Mouse (Mus musculus) ES-Bruce4 (cell line): ENCODE measurements around the gene Dhx57. TPM values are rescaled to one million over a fixed set of nuclear protein-coding genes. Genes with fewer than 3 reads are reported as not detected.

Experiments
- H3K27ac ChIP-seq: 2 replicates; pipeline ENCODE4 v1.5.1; 2012; ENCODE audit warnings: low read length, inconsistent platforms; ENCODE audit not compliant: insufficient read depth
- H3K27me3 ChIP-seq: 2 replicates; pipeline ENCODE4 v1.6.1; 2012; ENCODE audit warnings: mild to moderate bottlenecking, low read length, inconsistent platforms; ENCODE audit not compliant: control insufficient read depth, poor library complexity, insufficient read depth, severe bottlenecking
- H3K36me3 ChIP-seq: 2 replicates; pipeline ENCODE4 v1.6.1; 2012; ENCODE audit warnings: inconsistent platforms, mild to moderate bottlenecking, low read length, moderate library complexity; ENCODE audit not compliant: control insufficient read depth, poor library complexity, insufficient read depth, severe bottlenecking
- H3K4me1 ChIP-seq: one replicate; pipeline ENCODE4 v1.8.1; 2011; ENCODE audit warnings: low read length; ENCODE audit not compliant: control insufficient read depth, insufficient read depth
- H3K4me3 ChIP-seq: 2 replicates; pipeline ENCODE4 v1.5.1; 2011; ENCODE audit warnings: low read depth, mild to moderate bottlenecking, low read length
- H3K9ac ChIP-seq: 2 replicates; pipeline ENCODE4 v1.6.1; 2012; ENCODE audit warnings: low read depth, mild to moderate bottlenecking, inconsistent platforms; ENCODE audit not compliant: poor library complexity, severe bottlenecking
- H3K9me3 ChIP-seq: replicated peaks from 2 replicates; pipeline ENCODE4 v1.6.1; 2012; ENCODE audit warnings: mild to moderate bottlenecking, low read length, inconsistent platforms; ENCODE audit not compliant: control insufficient read depth, poor library complexity, insufficient read depth, severe bottlenecking
- CTCF ChIP-seq: IDR thresholded peaks from one replicate; pipeline ENCODE4 v1.8.1; 2011; ENCODE audit warnings: low read depth, low read length
- EP300 ChIP-seq: IDR thresholded peaks from 2 replicates; pipeline ENCODE4 v1.6.1; 2011; ENCODE audit warnings: low read depth, low read length; ENCODE audit not compliant: insufficient read depth
- POLR2A ChIP-seq: IDR thresholded peaks from one replicate; pipeline ENCODE4 v1.8.1; 2011; ENCODE audit warnings: low read length; ENCODE audit not compliant: insufficient read depth
- polyA plus RNA-seq: library from polyadenylated mRNA; stranded (reverse); fragments of >200 nt; gene quantifications from 2 replicates; pipeline ENCODE4 v1.2.4, GENCODE M21; 2011; ENCODE audit warnings: low read depth; ENCODE audit not compliant: missing spikeins, insufficient read depth, insufficient read length

The Dhx57 gene
- polyA plus RNA-seq, 1 experiment, result 26.4 TPM

DNA sequence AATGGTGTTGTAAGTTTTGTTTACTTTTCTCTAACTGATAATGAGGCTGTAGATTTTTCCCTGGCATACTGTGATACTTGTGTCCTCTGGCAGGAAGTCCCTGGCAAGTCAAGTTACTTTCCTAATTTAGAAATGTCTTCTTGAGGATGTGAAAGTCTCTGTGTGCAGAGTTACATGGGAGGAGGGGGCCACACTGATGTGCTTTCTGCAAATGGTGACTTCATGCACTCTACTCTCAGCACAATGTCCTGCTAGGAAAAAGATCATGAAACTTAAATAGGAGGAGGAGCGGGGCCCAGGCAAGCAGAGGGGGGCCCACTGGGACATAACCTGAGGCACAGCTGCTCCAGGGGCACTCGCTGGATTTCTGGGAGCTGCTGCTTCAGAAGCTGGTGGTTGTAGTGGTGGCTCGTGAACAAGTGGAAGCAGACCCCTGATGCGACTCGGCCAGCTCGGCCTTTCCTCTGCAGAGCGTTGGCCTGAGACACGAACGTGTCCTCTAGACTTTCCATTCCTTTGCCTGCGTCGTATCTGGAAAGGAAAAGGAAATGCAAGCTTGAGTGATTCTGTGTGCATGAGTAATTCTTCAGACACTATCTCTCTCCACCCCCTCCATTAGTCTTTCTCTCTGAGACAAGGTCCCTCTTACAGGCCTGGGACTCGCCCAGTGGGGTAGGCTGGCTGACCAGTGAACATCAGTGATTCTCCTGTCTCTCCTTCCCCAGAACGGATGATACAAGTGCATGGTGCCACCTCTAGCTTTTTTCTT is 37.3 kb downstream of the Dhx57 start:
- Histone ChIP-seq H3K4me3 (no peak overlapping the region), H3K9me3 (peaks cover 9% of the 10 kb centered on the region), H3K27ac (no peak overlapping the region), H3K9ac (no peak overlapping the region), H3K4me1 (peaks cover 2% of the 10 kb centered on the region), H3K36me3 (peaks cover 29% of the 10 kb centered on the region), H3K27me3 (no peaks in the 10 kb centered on the region)
- no peak for TF ChIP-seq POLR2A
- no peak for TF ChIP-seq EP300
- no peak for TF ChIP-seq CTCF

DNA sequence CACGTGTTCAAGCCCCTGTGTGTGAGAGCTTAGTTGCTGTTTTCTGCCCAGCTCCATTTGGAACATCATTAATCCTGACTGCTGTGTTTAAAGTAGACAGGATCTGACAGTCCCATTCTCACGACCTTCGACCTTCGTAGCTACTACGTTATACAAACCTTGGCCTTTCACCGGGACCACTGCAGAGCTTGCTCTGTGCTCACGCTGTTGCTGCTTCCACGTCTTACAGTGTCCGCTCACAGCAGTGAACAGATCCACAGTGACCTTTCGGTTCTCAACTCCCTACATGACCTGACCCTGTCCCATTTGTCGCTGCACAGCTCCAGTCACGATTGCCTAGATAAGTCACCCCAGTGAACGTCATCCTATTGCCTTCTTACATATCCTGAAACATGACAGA is 47.2 kb downstream of the Dhx57 start:
- no peaks in the 10 kb centered on the region for H3K27me3 ChIP-seq
- no peak overlapping the region for H3K27ac ChIP-seq
- peaks cover 6% of the 10 kb centered on the region; the same call in 1 of the 2 replicates for H3K36me3 ChIP-seq
- H3K4me1 ChIP-seq, result no peaks in the 10 kb centered on the region
- TF ChIP-seq CTCF, result no peak
- TF ChIP-seq EP300, result no peak
- no peak for TF ChIP-seq POLR2A
- H3K4me3 ChIP-seq, result no peak overlapping the region
- H3K9ac ChIP-seq, result no peak overlapping the region
- no peaks in the 10 kb centered on the region for H3K9me3 ChIP-seq

DNA sequence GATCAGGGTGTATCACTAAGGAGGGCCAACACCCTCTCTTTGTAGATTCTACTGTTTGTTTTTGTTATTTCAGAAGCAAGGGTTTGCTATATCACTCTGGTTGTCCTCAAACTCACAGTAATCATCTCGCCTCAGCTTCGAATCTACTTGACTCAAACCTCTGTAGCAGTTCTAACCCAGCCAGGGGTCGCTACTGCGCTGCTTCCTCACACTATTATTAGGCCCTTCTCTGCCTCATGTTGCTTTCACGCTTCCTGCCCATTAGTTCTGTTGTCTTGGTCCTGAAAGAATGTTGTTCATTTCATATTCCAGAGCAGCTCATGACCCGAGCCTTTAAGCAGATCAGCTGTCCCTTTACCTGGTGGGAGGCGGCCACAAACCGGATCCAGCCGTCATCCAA is 48.7 kb downstream of the Dhx57 start:
- H3K36me3 ChIP-seq, result peaks cover 6% of the 10 kb centered on the region; the same call in 1 of the 2 replicates
- no peaks in the 10 kb centered on the region for H3K27me3 ChIP-seq
- H3K4me3 ChIP-seq, result no peak overlapping the region
- peak; percentile 50 for TF ChIP-seq CTCF
- TF ChIP-seq EP300, result no peak
- no peak for TF ChIP-seq POLR2A
- H3K9ac ChIP-seq, result no peak overlapping the region
- no peaks in the 10 kb centered on the region for H3K9me3 ChIP-seq
- H3K27ac ChIP-seq, result no peak overlapping the region
- no peaks in the 10 kb centered on the region for H3K4me1 ChIP-seq

DNA sequence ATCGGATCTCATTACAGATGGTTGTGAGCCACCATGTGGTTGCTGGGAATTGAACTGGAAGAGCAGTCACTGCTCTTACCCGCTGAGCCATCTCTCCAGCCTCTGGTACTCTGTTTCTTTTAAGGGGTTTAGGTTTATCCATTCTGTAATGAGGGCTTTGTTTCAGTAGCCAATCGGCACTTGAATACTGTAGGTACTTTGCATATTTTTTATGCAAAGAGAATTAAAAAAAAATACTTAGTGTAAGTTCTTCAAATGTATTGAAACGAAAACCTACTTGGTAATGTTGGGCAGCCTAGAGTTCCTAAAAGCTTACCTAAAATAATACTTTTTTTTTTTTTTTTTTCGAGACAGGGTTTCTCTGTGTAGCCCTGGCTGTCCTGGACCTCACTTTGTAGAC is 52.8 kb downstream of the Dhx57 start:
- no peaks in the 10 kb centered on the region for H3K36me3 ChIP-seq

DNA sequence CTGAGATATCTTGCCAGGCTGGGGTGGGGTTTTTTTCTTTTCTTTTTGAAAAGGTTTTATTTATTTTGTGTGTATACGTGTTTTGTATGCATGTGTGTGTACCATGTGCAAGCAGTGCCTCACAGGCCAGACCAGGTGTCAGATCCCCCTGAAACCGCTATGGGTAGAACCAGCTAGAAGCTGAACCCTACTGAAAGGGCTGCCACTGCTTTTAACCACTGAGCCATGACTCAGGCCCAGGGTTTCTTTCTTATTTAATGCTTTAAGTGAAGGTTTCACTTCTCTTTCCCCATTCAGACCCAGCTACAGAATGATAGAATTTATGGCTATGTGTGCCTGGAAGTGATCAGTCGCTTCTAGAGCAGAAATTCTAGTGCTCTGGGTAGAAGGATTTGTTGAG is 53.5 kb downstream of the Dhx57 start:
- Histone ChIP-seq H3K9ac (no peak overlapping the region), H3K36me3 (no peaks in the 10 kb centered on the region), H3K27me3 (no peaks in the 10 kb centered on the region), H3K4me1 (peaks cover 2% of the 10 kb centered on the region), H3K9me3 (no peaks in the 10 kb centered on the region), H3K4me3 (no peak overlapping the region), H3K27ac (no peak overlapping the region)
- no peak for TF ChIP-seq EP300
- TF ChIP-seq POLR2A, result no peak

More for the DNA sequence above, 52.8 kb downstream of the Dhx57 start:
- H3K27ac ChIP-seq, result no peak overlapping the region
- no peaks in the 10 kb centered on the region for H3K27me3 ChIP-seq
- H3K9me3 ChIP-seq, result no peaks in the 10 kb centered on the region
- H3K4me1 ChIP-seq, result peaks cover 2% of the 10 kb centered on the region
- TF ChIP-seq POLR2A (no peak), CTCF (no peak), EP300 (no peak)
- no peak overlapping the region for H3K9ac ChIP-seq
- H3K4me3 ChIP-seq, result no peak overlapping the region

- Histone ChIP-seq H3K9ac (no peak overlapping the region), H3K9me3 (no peaks in the 10 kb centered on the region), H3K4me1 (peaks cover 4% of the 10 kb centered on the region), H3K4me3 (no peak overlapping the region), H3K27me3 (no peaks in the 10 kb centered on the region), H3K36me3 (no peaks in the 10 kb centered on the region), H3K27ac (no peak overlapping the region)
- TF ChIP-seq CTCF (no peak), EP300 (no peak), POLR2A (no peak)
Observed at GRCm38 (mm10) chr17:80235477-80235876, 54.8 kb downstream of the Dhx57 start.
